Mouse (Mus musculus) heart, adult 9 months (tissue): ENCODE measurements around the gene Inpp4a.
A peak's percentile ranks its signal among the peaks of the same experiment; 100 is the strongest.

Experiments used
- DNase-seq, 2 experiments: peaks; one replicate each; pipeline ENCODE4 v3.0.0; 2022; ENCODE audit warnings: low spot score in 2 of 2

Inpp4a gene

DNA sequence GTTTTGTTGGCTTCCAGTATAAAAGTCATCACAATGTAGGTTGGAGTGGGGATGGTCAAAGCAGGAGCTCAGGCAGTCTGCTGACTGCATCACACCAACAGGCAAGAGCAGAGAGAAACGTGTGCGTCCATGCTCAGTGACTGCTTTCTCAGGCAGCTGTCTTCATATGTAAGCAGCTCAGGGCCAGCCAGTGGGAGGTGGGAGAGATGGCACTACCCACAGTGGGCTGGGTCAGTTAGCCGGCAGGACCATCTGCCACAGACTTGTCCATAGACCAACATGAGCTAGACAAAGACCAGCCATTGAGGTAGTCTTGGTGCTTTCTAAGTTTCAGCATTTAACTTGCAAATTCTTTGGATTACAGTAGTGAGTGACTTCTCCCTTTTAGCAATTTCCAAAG, 56.6 kb downstream of the Inpp4a start:
- DNase-seq, result no peak

DNA sequence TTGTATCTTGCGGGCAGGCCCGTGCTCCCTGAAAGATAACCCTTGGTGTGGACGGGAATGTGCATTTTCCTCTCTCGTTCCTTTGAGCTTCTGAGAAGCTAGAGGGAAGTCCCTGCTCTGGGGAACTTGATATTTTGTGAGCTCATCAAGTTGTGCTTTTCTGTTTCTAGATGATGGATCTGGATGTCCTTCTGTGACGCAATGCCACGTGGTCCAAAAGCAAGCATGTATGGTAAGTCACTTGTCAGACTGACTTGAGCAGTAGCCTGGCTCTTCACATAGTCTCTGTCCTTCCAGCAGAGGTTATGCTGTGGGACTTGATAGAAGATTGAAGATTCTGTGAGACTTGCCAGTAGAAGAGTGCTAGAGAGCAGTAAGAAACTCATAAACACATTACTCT, 57.5 kb downstream of the Inpp4a start:
- DNase-seq, result peak in 1 of 2 experiments; percentile 17

DNA sequence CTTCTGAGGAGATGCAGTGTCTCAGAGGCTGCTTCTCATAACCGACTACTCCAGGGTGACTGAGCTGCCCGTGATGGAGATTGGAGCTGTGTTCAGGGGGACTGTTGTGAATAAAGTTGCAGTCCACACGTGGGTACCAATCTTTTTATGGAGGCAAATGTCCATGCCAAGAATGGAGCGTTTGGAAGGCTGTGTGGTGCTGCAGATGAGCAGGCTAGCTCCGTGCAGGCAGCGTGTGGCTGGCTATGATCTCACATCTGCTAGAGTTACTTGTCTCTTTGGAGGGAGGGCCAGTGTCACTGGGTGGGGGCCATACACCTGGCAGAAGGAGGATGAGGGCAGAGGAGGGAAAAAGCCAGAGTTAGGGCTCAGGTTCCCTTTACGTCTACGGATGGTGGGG, 59.0 kb downstream of the Inpp4a start:
- DNase-seq, result no peak

DNA sequence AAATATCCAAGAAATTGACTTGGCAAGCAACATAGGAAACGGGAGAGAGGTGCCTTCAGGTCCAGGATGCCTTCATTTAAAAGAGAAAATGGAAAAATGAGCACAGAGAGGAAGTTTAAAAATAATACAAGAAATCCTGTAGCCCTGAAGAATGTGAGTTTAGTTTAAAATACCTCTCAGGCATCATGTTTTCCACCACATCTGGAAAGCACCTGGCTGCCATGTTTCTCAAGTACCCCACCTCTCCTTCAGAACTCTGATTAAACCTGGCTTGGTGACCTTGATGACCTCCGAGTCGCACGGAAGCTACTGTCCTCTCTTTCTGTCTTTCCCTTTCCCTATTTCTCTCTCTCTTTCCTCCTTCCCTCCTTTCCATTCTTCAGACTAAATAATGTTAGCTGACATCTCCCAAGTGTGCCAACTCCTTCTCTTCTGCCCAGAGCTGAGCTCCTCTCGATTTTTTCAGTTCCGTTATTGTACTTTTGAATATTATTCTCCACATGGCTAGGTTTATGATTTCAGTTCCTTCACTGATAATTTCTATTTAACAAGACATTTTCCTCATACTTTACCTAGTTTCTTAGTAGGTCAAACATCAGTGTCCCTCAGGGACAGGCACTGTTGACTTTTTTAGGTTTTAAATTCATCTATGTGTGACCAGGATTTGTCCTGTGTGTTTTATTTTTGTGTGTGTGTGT, 59.9 kb downstream of the Inpp4a start:
- DNase-seq, result no peak

DNA sequence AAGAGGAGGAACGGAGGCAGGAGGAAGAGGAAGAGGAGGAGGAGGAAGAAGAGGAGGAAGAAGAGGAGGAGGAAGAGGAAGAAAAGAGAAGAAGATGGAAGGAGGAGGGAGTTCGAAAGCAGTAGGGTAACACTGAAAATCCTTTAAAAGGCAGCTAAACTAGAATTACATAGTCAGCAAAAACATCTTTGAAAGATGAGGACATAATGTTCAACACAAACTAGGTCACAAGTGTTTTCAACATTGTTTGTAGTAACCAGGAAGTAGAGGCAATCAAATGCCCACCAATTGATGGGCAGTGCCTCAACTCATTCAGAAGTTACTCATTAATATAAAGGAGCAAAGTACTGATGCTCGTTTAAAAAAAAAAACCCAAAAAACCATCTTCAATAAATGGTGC, 61.1 kb downstream of the Inpp4a start:
- no peak for DNase-seq

DNA sequence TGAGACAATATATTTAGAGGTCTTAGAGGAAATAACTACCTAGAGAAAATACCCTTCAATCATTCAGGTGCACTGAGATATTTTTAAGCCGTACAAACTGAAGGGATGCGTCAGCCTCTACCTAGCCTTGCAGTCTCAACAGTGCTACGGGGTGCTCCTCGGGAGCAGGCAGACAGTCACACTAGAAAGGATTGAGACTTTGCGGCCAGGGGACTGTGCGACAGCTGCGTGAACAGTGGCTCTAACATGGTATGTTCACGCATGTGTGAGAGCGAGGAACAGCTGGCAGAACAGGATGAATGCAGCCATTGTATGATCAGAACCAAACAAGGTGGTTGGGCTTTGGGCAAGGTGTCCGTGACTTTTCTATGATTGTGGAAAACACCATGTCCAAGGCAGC, 63.1 kb downstream of the Inpp4a start:
- DNase-seq, result no peak

DNA sequence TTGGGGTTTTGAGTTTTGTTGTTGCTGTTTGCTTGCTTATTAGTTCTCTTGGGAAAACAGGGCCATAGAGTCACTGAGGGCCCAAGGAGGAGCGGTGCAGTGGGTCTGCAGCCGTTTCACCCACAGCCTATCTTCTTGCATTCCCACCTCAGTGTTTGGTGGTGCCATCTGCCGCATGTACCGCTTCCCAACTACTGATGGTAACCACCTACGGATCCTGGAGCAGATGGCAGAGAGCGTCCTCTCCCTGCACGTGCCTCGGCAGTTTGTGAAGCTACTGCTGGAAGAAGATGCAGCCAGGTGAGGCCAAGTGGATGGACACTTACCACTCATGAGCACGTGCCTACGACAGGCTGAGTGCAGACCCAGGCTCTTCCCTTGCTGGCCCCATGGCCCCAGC, 68.5 kb downstream of the Inpp4a start:
- no peak for DNase-seq

DNA sequence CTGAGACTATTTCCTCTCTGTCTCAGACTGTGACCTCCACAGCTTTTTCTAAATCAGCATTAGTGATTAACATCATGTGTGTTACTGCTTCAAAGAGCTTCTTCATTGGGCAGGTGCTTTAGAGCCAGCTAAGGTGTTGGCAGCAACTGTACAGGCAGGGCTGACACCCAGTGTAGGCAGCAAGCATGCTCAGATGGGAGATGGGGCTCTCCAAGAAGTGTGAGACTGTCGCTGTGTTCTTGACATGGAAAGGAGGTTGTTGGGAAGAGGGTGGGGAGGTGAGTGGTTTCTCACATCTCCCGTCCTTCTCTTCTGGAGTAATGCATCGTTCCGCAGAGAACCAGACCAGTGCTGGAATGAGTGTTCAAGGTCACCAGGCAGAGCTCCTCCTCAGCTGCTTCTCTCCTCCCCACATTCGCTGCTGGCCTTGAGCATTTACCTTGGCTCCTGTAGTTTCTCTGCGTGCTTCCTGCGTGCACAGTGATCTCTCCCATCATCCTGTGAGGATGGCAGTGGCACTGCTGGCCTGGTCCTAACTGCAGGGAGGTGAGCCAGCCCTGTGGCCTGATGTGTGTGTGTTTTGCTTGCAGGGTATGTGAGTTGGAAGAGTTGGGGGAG, 69.2 kb downstream of the Inpp4a start:
- DNase-seq, result no peak

DNA sequence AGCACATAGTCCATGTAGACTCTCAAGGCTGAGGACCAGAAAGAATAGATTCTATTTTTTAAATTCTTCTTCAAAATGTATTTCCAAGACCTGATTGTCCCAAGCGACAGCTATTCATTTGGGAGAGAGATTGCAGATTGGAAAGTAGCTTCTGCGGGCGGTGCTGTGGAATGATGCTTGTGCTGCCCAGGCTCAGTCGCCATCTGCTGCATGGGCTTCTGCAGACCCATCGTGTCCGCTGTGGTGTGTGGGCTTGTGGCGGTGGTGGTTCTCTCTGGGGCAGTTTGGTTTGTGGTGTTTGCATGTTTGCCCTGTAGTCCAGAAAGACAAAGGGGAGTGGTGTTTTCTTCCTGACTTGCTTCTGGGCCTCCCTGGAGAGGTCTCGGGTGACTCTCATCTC, 76.5 kb downstream of the Inpp4a start:
- no peak for DNase-seq

DNA sequence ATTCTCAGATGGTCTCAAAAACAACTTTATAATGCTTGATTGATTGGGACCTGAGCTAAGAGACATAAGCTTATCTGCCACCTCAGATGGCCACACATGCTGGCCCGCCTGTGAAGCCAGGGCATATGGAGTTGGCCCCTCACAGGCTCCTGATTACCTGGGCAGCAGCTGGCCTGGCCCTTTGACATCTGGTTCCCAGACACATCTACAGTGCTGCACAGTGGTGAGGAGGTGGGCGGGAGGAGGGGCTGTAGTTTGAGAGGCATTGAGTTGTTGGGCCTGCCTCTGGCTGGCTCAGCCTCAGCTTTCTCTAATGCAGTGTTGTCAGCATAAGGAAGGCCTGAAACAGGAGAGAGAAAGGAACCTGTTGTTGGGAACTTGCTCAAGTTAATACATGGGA, 77.1 kb downstream of the Inpp4a start:
- DNase-seq, result no peak

DNA sequence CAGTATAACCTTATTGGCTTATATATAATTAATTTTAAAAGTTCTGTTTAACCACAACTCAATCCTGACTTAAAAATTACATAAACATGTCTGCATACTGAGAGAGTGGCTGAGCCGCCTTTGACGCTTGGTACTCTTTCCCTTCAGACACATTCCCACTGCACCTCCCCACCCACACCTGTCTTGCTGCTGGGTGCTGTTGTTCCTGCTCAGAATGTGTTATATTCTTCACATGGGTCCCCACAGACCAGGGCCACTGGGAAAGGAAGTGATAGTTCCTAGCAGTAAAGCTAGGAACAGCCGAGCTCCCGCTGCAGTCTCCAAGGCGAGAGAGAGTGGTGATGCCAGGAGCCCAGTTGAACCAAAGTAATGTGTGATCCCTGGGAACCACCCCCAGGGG, 78.4 kb downstream of the Inpp4a start:
- no peak for DNase-seq

DNA sequence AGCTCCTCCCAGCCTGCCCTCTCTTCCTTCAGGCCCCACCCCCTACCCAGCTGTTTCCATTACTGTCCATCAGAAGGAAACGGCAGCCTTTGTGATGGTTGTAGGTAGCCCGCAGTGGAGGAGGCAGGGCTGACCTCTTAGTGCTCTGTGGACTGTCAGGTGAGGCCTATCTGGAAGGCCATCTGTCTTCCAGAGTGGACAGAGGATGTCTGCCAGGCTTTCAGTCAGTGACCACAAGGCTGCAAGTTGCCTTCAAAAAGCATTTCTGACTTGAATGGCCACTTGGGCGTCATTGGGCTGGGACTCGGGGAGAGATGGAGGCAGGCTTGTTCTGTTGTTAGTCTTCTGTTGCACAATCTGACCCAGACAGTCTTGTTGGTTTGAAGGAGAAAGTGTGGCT, 79.9 kb downstream of the Inpp4a start:
- DNase-seq, result no peak

DNA sequence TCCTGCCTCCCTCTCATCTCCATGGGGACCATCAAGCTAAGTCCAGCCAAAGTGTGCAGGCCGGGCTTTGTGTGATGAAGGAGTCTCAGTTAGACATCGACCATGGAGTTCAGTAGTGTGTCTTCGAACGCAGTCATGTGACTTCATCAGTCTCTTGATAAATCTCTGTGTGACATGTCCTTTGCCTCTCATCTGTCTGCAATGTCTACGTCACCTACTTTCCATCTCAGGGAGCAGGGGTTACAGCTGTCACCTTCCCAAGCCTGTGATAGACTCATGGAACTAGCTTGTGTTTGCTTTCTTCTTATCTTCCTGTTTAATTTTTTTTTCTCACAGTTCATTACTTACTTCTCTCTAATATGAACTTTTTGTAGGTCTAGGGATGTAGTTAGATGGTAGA, 81.2 kb downstream of the Inpp4a start:
- DNase-seq, result no peak

DNA sequence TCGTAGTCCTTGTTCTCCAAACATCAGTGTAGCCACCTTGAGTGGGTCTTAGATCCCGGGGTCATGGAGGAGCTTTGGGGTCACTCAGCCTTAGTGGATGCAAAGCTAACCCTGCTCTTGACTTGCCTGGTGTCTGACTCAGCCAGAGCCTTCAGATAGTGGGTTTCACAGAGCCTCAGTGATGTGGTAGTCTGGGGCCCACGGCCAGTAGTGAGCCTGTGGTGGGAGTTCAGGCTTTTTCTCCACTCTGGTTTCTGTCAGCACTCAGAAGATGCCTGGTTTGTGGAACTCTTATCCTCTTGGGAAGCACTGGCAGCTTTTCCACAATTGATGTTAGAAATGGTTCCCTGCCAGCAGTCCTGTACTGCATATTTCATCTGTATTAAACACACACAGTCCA, 84.6 kb downstream of the Inpp4a start:
- no peak for DNase-seq

DNA sequence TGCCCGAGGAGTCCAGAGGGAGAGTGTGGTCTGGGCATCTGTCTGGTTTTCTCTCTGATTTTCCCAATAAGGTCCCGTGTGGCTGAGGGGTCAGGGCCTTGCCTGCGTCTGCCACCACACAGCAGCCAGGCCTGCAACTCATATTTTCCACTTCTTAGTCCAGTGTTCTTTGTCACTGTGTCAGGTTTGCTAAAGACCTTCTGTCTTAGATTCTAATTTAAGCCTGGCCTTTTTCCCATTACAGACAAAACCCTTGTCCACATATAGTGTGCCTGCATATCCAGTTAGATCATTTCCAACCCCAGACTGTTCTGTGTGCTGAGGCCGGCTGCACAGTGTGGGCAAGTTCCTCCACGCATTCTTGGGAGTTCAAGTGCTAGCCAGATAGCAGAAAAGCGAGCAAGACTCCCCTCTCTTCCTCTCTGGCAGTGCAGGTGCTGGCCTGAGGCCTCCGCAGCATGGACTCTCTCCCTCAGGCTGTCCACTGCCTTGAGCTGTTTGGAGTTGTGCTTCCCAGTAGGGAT, 86.8 kb downstream of the Inpp4a start:
- DNase-seq, result peak in 1 of 2 experiments; percentile 13

DNA sequence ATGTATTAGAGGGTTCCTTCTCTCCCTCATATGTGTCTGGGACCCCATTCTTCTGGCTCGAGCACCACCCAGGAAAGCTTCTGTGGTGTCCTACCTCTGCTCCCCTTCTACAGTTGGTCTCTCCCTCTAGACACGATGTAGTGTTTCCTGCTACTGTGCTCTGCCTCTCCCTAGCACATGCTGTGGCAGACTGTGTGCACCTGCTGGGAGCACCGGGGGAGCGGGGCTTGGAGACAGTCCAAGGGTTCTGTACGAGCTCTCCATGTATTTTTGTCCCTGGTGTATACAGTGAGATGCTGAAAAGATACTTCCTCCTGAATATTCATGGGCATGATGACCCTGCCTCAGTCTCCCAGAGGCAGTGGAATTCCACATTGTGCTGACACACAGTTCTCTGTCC, 93.5 kb downstream of the Inpp4a start:
- DNase-seq, result no peak

DNA sequence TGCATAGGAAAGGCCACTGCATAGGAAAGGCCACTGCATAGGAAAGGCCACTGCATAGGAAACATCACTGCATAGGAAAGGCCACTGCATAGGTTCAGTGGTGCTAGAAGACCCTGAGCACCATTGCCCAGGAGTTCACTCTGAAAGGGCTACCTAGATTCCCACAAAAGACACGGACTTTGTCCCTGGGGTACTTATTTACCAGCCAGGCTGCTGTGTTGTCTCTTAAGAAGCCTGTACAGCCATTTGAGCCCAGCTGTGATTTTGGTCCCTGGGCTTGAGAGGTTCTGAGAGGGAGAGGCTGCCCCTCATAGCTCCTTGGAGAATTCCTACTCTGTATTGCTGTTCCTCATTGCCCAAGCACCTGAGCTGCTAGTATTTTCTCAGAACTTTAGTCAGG, 96.8 kb downstream of the Inpp4a start:
- no peak for DNase-seq

DNA sequence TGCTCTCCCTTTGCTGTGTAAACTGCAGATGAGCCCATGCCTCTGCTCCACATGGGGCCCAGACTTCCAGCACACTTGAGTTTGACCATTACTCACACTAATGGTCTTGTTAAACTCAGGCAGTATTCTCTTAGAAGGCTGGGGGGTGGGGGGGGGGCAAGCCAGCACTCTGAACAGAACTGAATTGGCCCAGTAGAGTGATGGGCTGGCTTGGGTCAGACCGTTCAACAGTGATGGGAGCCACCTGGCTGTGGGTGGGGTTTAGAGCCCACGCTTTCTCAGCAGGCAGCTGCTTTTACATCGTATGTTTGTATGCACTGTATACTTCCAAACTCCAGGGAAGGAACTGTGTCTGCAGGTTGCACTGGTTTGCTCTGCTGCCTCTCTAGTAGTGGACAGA, 99.3 kb downstream of the Inpp4a start:
- DNase-seq, result no peak

DNA sequence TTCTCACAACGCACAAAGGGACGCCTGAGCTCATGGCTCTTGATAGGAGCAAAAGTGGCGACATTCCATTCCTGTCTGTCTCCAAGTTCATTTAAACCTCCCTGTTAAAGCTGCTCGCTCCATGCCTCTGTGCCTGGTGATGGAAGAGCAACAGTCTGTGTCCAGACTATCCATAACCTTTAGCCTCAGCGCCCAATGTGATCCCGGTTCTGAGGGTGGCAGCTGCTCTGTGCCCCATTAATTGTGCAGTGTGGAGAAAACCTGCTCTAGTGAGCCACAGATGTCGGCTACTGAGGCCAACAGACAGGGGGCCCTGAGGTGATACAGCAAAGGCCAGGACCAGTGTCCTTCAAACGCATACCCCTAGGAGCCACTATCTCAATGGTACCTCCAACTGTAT, 100.1 kb downstream of the Inpp4a start:
- no peak for DNase-seq

DNA sequence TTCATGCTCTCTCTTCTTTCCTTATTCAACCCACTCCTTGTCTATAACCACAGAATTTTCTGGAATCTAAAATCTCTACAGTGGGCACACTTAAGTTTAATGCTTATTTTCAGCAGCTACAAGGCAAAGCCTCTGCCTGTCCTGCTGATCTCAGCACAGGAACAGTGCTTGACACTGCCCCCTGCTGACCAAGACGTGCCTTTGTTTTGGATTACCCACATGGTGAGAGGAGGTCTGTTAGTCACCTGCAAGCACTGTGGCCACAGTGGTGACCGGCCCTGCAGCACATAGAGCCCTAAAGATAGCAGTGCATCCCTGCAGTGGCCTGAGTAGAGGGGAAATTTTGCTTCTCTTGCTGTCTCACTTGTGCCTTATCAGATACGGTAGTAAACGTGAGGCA, 102.0 kb downstream of the Inpp4a start:
- peak; percentile 9 to 36 for DNase-seq

DNA sequence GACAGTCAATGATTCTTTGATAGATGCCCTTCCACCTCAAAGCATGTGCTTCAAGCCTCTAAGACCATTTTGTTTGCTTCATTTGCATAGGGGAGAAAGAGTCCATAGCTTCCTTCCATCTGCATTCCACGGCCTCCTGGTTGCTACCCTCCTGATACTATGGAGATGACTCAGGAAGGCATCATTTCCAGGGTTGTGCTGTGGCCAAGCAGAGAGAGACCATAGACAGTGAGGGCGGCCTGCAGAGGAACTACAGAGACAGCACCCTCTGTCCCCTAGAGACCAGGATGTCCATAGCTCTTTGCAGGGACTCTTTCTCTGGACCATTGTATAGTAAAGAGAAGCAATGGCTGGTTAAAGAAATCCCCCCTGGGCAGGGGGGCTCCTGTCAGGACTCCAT, 105.5 kb downstream of the Inpp4a start:
- DNase-seq, result no peak

DNA sequence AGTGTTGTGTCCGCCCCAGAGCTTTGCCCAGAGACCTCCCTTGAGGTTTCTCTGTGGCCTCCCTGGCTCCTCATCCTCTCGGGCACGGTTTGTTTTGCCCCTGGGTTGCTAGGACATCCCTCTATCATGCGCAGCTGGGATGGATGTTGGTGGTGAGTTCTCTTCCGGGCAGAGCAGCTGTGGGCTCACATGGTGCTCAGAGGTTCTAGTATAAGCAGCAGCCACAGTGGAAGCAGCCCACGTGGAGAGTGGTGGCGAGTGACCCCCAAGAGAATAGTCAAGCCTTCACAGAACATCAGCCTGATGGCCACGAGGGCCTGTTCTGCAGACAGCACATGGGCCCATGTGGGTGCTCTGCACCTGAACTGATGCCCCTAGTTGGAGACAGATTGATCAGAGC, 107.6 kb downstream of the Inpp4a start:
- DNase-seq, result no peak

DNA sequence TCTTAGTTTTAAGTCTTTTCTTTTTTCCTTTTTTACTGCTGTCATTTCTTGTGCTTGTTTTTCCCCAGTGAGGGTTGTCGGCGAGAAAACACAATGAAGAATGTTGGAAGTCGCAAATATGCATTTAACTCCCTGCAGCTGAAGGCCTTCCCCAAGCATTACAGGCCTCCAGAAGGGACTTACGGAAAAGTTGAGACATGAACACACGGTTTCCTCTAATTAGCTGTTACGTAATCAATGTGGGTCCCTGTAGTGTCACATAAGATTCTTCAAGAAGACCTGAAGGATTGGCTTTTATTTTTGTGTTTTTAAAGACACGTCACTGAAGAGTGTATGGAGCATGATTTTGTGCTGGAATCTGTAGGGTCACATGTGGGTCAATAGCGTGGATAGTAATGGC, 108.4 kb downstream of the Inpp4a start:
- DNase-seq, result no peak

DNA sequence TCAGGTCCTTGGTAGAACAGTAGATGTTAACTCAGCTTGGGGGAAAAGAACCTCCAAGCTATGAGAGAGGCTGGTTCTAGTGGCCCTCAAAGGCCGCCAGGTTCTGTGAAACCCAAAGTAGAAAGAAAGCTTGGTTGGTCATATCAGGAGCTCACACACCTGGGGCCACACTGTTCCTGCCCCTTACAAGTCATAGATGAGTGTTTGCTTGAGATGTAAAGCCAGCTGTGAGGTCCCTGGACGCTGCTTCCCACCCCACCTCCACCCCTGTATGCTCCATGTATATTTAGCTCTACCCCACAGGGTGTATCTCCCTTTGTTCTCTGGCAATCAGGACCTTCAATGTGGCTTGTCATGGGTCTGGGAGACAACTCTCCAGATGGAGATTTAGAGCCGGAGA, 109.0 kb downstream of the Inpp4a start:
- DNase-seq, result no peak
